Mouse (Mus musculus) splenic B cell, adult 2 months (primary cell): ENCODE measurements around the gene Rbmx.

Experiments used
- DNase-seq: peaks from one replicate; pipeline ENCODE4 v3.0.0-alpha.2; 2011; ENCODE audit warnings: low read depth, low spot score
- H3K27me3 ChIP-seq: 2 replicates; pipeline ENCODE4 v1.6.1; 2012; ENCODE audit warnings: mild to moderate bottlenecking, low read length, moderate library complexity, mixed read lengths; ENCODE audit not compliant: control insufficient read depth, poor library complexity, insufficient read depth, severe bottlenecking
- H3K36me3 ChIP-seq: 2 replicates; pipeline ENCODE4 v1.6.1; 2012; ENCODE audit warnings: mild to moderate bottlenecking, low read length, moderate library complexity, mixed read lengths; ENCODE audit not compliant: control insufficient read depth, poor library complexity, insufficient read depth, severe bottlenecking

Gene Rbmx

GRCm38 (mm10) chrX:57339220-57339619 lies 53.6 kb downstream of the Rbmx start:
- Histone ChIP-seq H3K36me3 (no peaks in the 10 kb centered on the region), H3K27me3 (no peaks in the 10 kb centered on the region)
- no peak for DNase-seq

DNA sequence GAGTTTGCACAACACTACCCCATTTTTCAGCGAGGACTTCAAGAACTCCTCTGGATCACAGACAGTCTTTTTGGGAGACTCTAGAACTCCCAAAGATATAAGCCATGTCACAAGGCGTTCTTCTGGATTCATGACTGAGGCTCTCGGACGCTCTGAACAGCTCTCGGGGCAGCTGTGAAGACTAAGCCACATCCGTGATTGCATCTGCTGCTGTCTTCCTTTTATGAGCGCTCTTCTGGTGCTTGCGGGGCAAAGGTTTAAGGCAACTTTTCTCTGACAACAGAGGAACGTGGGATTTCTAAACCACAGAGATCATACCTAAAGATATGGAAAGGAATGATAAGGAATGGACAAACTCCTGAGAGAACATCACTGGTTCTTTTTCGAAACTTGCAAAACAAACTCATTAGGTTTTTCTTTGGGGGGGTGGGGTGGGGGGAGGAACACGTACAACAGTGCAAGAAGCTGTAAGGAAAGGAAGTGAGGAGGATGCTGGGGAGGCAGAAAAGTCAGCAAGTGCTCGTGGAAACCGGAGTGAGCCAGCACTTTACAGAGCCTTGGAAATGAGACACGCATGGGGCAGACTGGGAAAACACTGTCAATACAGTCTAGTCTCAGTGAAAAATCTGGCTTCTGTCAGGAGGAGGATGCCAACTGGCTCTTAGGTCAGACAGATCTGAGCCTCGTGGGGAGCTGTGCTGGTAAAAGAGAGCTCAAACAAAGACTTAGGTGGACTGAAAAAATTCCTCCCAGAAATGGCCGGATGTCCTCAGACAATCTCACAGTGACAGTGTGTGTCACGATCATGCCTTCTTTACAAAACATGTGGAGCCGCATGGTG lies 54.2 kb downstream of the Rbmx start, which contains the start of gene Arhgef6:
Gene Arhgef6 (minus strand): TSS at position 359 of the 841 bp plus-strand sequence.
- Histone ChIP-seq H3K36me3 (no peaks in the 10 kb centered on the region), H3K27me3 (no peaks in the 10 kb centered on the region)
- peak; percentile 34 for DNase-seq

- H3K27me3 ChIP-seq = no peaks in the 10 kb centered on the region
- DNase-seq = peak; percentile 15
- H3K36me3 ChIP-seq = 0 out of 2 replicates have a peak, but pooled peaks cover 2% of the 10 kb centered on the region
Observed at GRCm38 (mm10) chrX:57337582-57337981, 55.3 kb downstream of the Rbmx start.

DNA sequence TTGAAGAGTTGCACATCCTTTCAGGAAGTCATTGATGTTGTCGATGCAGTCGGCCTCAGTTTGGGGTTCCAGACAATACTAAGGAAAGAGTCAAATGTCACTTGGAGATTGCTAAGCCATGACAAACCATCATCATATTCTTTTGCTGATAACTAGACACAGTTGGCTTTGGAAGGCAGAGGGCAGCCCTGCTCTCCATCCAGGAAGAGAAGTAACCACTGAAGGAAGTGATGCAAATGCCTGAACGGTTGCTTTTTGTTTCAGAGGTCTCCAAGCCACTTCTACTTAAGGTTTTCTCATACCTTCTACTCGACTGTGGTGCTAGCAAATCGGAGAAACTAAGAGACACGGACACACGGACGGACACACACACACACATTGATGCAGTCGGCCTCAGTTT lies 55.9 kb downstream of the Rbmx start:
- Histone ChIP-seq H3K36me3 (0 out of 2 replicates have a peak, but pooled peaks cover 2% of the 10 kb centered on the region), H3K27me3 (no peaks in the 10 kb centered on the region)
- DNase-seq = peak; percentile 43

GRCm38 (mm10) chrX:57335313-57335712 lies 57.5 kb downstream of the Rbmx start:
- DNase-seq = no peak
- H3K36me3 ChIP-seq = 0 out of 2 replicates have a peak, but pooled peaks cover 2% of the 10 kb centered on the region
- no peaks in the 10 kb centered on the region for H3K27me3 ChIP-seq
